In the genomic region with DNA sequence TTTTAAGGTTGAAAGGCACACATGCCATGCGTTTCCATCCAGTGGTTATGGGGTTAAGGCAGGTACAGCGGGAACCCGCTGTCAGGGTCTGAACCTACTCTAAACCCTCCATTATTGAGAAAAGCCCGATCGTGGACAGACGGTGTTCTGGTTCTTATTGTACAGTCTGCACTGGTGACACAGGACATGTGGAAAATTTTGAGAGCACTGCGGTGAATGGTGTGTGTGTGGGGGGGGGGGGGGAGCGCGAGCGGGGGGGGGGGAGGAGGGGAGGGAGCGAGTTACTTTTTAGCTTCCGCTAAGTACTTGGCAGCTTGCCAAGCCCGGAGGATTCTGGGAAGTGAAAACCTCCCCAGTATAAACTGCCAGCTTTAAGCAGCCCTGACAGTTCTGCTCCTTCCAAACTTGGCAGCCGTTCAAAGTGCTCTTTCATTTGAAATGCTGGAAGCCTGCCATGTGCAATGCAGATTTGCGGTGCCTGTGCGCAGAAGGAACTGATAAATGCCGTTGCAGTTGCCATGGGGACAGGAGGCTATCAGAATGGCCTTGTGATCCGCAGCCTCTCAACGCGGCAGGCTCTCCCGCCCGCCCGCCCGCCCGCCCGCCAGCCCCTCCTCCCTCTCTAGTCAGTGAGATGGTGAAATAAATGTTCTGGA, we compare ENCODE assay signal across 8 mouse cellular contexts. TPM values are rescaled to one million over a fixed set of nuclear protein-coding genes. Genes with fewer than 3 reads are reported as not detected.
DNase-seq lines count a peak whose midpoint lies in the region; ATAC-seq lines count a peak whose summit lies in the region.

No protein-coding gene starts in this region.

- H3K4me2 ChIP-seq in hindbrain, embryonic 16.5 days (ENCODE audit: low read length) = peak overlapping the region; percentile 69

- peak; percentile 92 for DNase-seq in ZHBTc4 (ENCODE audit: low read depth, low spot score)
- DNase-seq in cerebellum, postnatal 4 days (ENCODE audit: low spot score in 2 of 2) = peak; percentile 95 to 98
- peak; percentile 96 for DNase-seq in gastrocnemius, adult 18-20 months (ENCODE audit: low spot score)
- DNase-seq in left cerebral cortex, adult 11 months (ENCODE audit: low spot score) = peak; percentile 96
- DNase-seq in lung, postnatal 36 days = peak; percentile 99
- peak; percentile 94 for DNase-seq in retina, embryonic 14.5 days (ENCODE audit: low spot score)
- DNase-seq in thymus, postnatal 36 days = peak; percentile 96

- WGBS in hindbrain, embryonic 16.5 days = under 1% methylated on average over 21 of the region's 26 CpGs

- peaks cover 86% of the 10 kb centered on the region for H3K4me1 ChIP-seq in hindbrain, embryonic 16.5 days (ENCODE audit: control insufficient read depth, insufficient read depth, low read depth, low read length)

- peak overlapping the region; percentile 31 for H3K4me3 ChIP-seq in hindbrain, embryonic 16.5 days (ENCODE audit: low read length)

- H3K27ac ChIP-seq in hindbrain, embryonic 16.5 days (ENCODE audit: low read depth, low read length) = peak overlapping the region; percentile 94

- peak overlapping the region; percentile 58 for H3K9ac ChIP-seq in hindbrain, embryonic 16.5 days (ENCODE audit: low read depth, low read length)

- no peaks in the 10 kb centered on the region for H3K36me3 ChIP-seq in hindbrain, embryonic 16.5 days (ENCODE audit: control insufficient read depth, insufficient read depth, low read length)

- H3K9me3 ChIP-seq in hindbrain, embryonic 16.5 days (ENCODE audit: control insufficient read depth, low read length) = no peaks in the 10 kb centered on the region

- H3K27me3 ChIP-seq in hindbrain, embryonic 16.5 days (replicated peaks; ENCODE audit: control insufficient read depth, insufficient read depth, low read length) = no peaks in the 10 kb centered on the region

- peak; percentile 90 for ATAC-seq in hindbrain, embryonic 16.5 days

RNA-seq across cellular contexts. Expression of gene Irf2bpl, which starts 9.7 kb away (rescaled TPM):
- 10 to 100 TPM; 20.3 to 24.8 TPM for total RNA-seq in gastrocnemius, adult 18-20 months (2021)
- 49.7 and 56.6 TPM in 2 replicates for polyA plus RNA-seq in hindbrain, embryonic 16.5 days (2015; fragmentation: Nextera tagmentation; extraction: Ambion mirVana)

RNA-seq across cellular contexts. Expression of gene Cipc, which starts 52.5 kb away (rescaled TPM):
- 10 to 100 TPM; 30.9 to 34.6 TPM for total RNA-seq in gastrocnemius, adult 18-20 months (2021)
- 43.4 and 49.0 TPM in 2 replicates for polyA plus RNA-seq in hindbrain, embryonic 16.5 days (2015; fragmentation: Nextera tagmentation; extraction: Ambion mirVana)

Comparison
In these comparisons a context has a peak if more than half of its experiments do, and no peak if none do; other contexts are left out.
1. Peak in every context shown above with its lines: DNase-seq, ATAC-seq, H3K4me3 ChIP-seq and H3K27ac ChIP-seq.